Mouse (Mus musculus): Measurements from ENCODE around the gene Camk1d. TPM values are rescaled to one million over a fixed set of nuclear protein-coding genes. Genes with fewer than 3 reads are reported as not detected.

The Camk1d gene
- polyA plus RNA-seq, 1 experiment from 2014 or later: 2.4 TPM

- H3K4me2 ChIP-seq (replicated peaks; ENCODE audit: low read depth, low read length): no peak overlapping the region
- H3K9ac ChIP-seq (ENCODE audit: low read depth, low read length): no peak overlapping the region
- H3K27me3 ChIP-seq (ENCODE audit: control insufficient read depth, insufficient read depth, low read length): no peaks in the 10 kb centered on the region
- no peak overlapping the region for H3K27ac ChIP-seq (ENCODE audit: low read depth, low read length)
- H3K4me3 ChIP-seq (ENCODE audit: low read length): no peak overlapping the region
- H3K4me1 ChIP-seq (ENCODE audit: control insufficient read depth, insufficient read depth, low read length): no peaks in the 10 kb centered on the region
- H3K9me3 ChIP-seq (ENCODE audit: control insufficient read depth, low read length): no peaks in the 10 kb centered on the region
- no peaks in the 10 kb centered on the region for H3K36me3 ChIP-seq (ENCODE audit: control insufficient read depth, insufficient read depth, low read length)
- ATAC-seq (ENCODE audit: low FRiP score, low TSS enrichment): no peak
- WGBS: 67% methylated on average over 9 of the region's 9 CpGs
Observed at GRCm38 (mm10) chr2:5454830-5455229, 259.5 kb downstream of the Camk1d start.

GRCm38 (mm10) chr2:5451654-5452053 lies 262.7 kb downstream of the Camk1d start:
- Histone ChIP-seq H3K4me1 (ENCODE audit: control insufficient read depth, insufficient read depth, low read length) (no peaks in the 10 kb centered on the region), H3K9me3 (ENCODE audit: control insufficient read depth, low read length) (no peaks in the 10 kb centered on the region), H3K9ac (ENCODE audit: low read depth, low read length) (no peak overlapping the region), H3K4me3 (ENCODE audit: low read length) (no peak overlapping the region), H3K4me2 (replicated peaks; ENCODE audit: low read depth, low read length) (no peak overlapping the region), H3K27me3 (ENCODE audit: control insufficient read depth, insufficient read depth, low read length) (no peaks in the 10 kb centered on the region), H3K27ac (ENCODE audit: low read depth, low read length) (no peak overlapping the region), H3K36me3 (ENCODE audit: control insufficient read depth, insufficient read depth, low read length) (no peaks in the 10 kb centered on the region)
- no peak for ATAC-seq (ENCODE audit: low FRiP score, low TSS enrichment)
- 97% methylated on average over 2 of the region's 2 CpGs for WGBS

- ATAC-seq (ENCODE audit: low FRiP score, low TSS enrichment): no peak
Observed at GRCm38 (mm10) chr2:5445357-5445756, 269.0 kb downstream of the Camk1d start.

GRCm38 (mm10) chr2:5437690-5438089 lies 276.6 kb downstream of the Camk1d start:
- no peaks in the 10 kb centered on the region for H3K27me3 ChIP-seq (ENCODE audit: control insufficient read depth, insufficient read depth, low read length)

More at GRCm38 (mm10) chr2:5445357-5445756, 269.0 kb downstream of the Camk1d start:
- no peak overlapping the region for H3K4me2 ChIP-seq (replicated peaks; ENCODE audit: low read depth, low read length)
- no peaks in the 10 kb centered on the region for H3K27me3 ChIP-seq (ENCODE audit: control insufficient read depth, insufficient read depth, low read length)
- H3K9me3 ChIP-seq (ENCODE audit: control insufficient read depth, low read length): no peaks in the 10 kb centered on the region
- H3K4me1 ChIP-seq (ENCODE audit: control insufficient read depth, insufficient read depth, low read length): no peaks in the 10 kb centered on the region
- no peaks in the 10 kb centered on the region for H3K36me3 ChIP-seq (ENCODE audit: control insufficient read depth, insufficient read depth, low read length)
- 84% methylated on average over 5 of the region's 5 CpGs for WGBS
- H3K9ac ChIP-seq (ENCODE audit: low read depth, low read length): no peak overlapping the region
- H3K4me3 ChIP-seq (ENCODE audit: low read length): no peak overlapping the region
- no peak overlapping the region for H3K27ac ChIP-seq (ENCODE audit: low read depth, low read length)

GRCm38 (mm10) chr2:5435587-5436253 lies 278.6 kb downstream of the Camk1d start:
- Histone ChIP-seq H3K27ac (ENCODE audit: low read depth, low read length) (no peak overlapping the region), H3K4me2 (replicated peaks; ENCODE audit: low read depth, low read length) (no peak overlapping the region), H3K4me1 (ENCODE audit: control insufficient read depth, insufficient read depth, low read length) (no peaks in the 10 kb centered on the region), H3K9ac (ENCODE audit: low read depth, low read length) (no peak overlapping the region), H3K27me3 (ENCODE audit: control insufficient read depth, insufficient read depth, low read length) (no peaks in the 10 kb centered on the region), H3K4me3 (ENCODE audit: low read length) (no peak overlapping the region), H3K36me3 (ENCODE audit: control insufficient read depth, insufficient read depth, low read length) (no peaks in the 10 kb centered on the region), H3K9me3 (ENCODE audit: control insufficient read depth, low read length) (no peaks in the 10 kb centered on the region)
- WGBS: 90% methylated on average over 16 of the region's 16 CpGs
- ATAC-seq (ENCODE audit: low FRiP score, low TSS enrichment): no peak

More at GRCm38 (mm10) chr2:5437690-5438089, 276.6 kb downstream of the Camk1d start:
- H3K9ac ChIP-seq (ENCODE audit: low read depth, low read length): no peak overlapping the region
- WGBS: 59% methylated on average over 2 of the region's 2 CpGs
- H3K4me2 ChIP-seq (replicated peaks; ENCODE audit: low read depth, low read length): no peak overlapping the region
- H3K36me3 ChIP-seq (ENCODE audit: control insufficient read depth, insufficient read depth, low read length): no peaks in the 10 kb centered on the region
- no peak for ATAC-seq (ENCODE audit: low FRiP score, low TSS enrichment)
- no peaks in the 10 kb centered on the region for H3K9me3 ChIP-seq (ENCODE audit: control insufficient read depth, low read length)
- no peak overlapping the region for H3K27ac ChIP-seq (ENCODE audit: low read depth, low read length)
- H3K4me3 ChIP-seq (ENCODE audit: low read length): no peak overlapping the region
- H3K4me1 ChIP-seq (ENCODE audit: control insufficient read depth, insufficient read depth, low read length): no peaks in the 10 kb centered on the region

GRCm38 (mm10) chr2:5431309-5431708 lies 283.0 kb downstream of the Camk1d start:
- no peak overlapping the region for H3K4me3 ChIP-seq (ENCODE audit: low read length)
- H3K4me2 ChIP-seq (replicated peaks; ENCODE audit: low read depth, low read length): no peak overlapping the region
- H3K9ac ChIP-seq (ENCODE audit: low read depth, low read length): no peak overlapping the region
- no peaks in the 10 kb centered on the region for H3K9me3 ChIP-seq (ENCODE audit: control insufficient read depth, low read length)
- H3K27ac ChIP-seq (ENCODE audit: low read depth, low read length): no peak overlapping the region
- no peaks in the 10 kb centered on the region for H3K36me3 ChIP-seq (ENCODE audit: control insufficient read depth, insufficient read depth, low read length)
- H3K4me1 ChIP-seq (ENCODE audit: control insufficient read depth, insufficient read depth, low read length): no peaks in the 10 kb centered on the region
- 64% methylated on average over 2 of the region's 2 CpGs for WGBS
- H3K27me3 ChIP-seq (ENCODE audit: control insufficient read depth, insufficient read depth, low read length): no peaks in the 10 kb centered on the region
- no peak for ATAC-seq (ENCODE audit: low FRiP score, low TSS enrichment)

GRCm38 (mm10) chr2:5429921-5430320 lies 284.4 kb downstream of the Camk1d start:
- H3K9ac ChIP-seq (ENCODE audit: low read depth, low read length): no peak overlapping the region
- no peaks in the 10 kb centered on the region for H3K4me1 ChIP-seq (ENCODE audit: control insufficient read depth, insufficient read depth, low read length)
- no peak for ATAC-seq (ENCODE audit: low FRiP score, low TSS enrichment)
- 80% methylated on average over 8 of the region's 8 CpGs for WGBS
- no peaks in the 10 kb centered on the region for H3K27me3 ChIP-seq (ENCODE audit: control insufficient read depth, insufficient read depth, low read length)
- no peak overlapping the region for H3K27ac ChIP-seq (ENCODE audit: low read depth, low read length)
- no peak overlapping the region for H3K4me2 ChIP-seq (replicated peaks; ENCODE audit: low read depth, low read length)
- no peaks in the 10 kb centered on the region for H3K9me3 ChIP-seq (ENCODE audit: control insufficient read depth, low read length)
- no peaks in the 10 kb centered on the region for H3K36me3 ChIP-seq (ENCODE audit: control insufficient read depth, insufficient read depth, low read length)
- H3K4me3 ChIP-seq (ENCODE audit: low read length): no peak overlapping the region

- WGBS: 51% methylated on average over 2 of the region's 2 CpGs
- Histone ChIP-seq H3K36me3 (ENCODE audit: control insufficient read depth, insufficient read depth, low read length) (no peaks in the 10 kb centered on the region), H3K4me2 (replicated peaks; ENCODE audit: low read depth, low read length) (no peak overlapping the region), H3K9ac (ENCODE audit: low read depth, low read length) (no peak overlapping the region), H3K27me3 (ENCODE audit: control insufficient read depth, insufficient read depth, low read length) (no peaks in the 10 kb centered on the region), H3K4me1 (ENCODE audit: control insufficient read depth, insufficient read depth, low read length) (no peaks in the 10 kb centered on the region), H3K27ac (ENCODE audit: low read depth, low read length) (no peak overlapping the region), H3K9me3 (ENCODE audit: control insufficient read depth, low read length) (no peaks in the 10 kb centered on the region), H3K4me3 (ENCODE audit: low read length) (no peak overlapping the region)
- no peak for ATAC-seq (ENCODE audit: low FRiP score, low TSS enrichment)
Observed at GRCm38 (mm10) chr2:5426110-5426509, 288.2 kb downstream of the Camk1d start.

- Histone ChIP-seq H3K9ac (ENCODE audit: low read depth, low read length) (no peak overlapping the region), H3K4me2 (replicated peaks; ENCODE audit: low read depth, low read length) (no peak overlapping the region), H3K9me3 (ENCODE audit: control insufficient read depth, low read length) (no peaks in the 10 kb centered on the region), H3K4me3 (ENCODE audit: low read length) (no peak overlapping the region), H3K4me1 (ENCODE audit: control insufficient read depth, insufficient read depth, low read length) (no peaks in the 10 kb centered on the region), H3K27ac (ENCODE audit: low read depth, low read length) (no peak overlapping the region), H3K36me3 (ENCODE audit: control insufficient read depth, insufficient read depth, low read length) (no peaks in the 10 kb centered on the region), H3K27me3 (ENCODE audit: control insufficient read depth, insufficient read depth, low read length) (no peaks in the 10 kb centered on the region)
- WGBS: 86% methylated on average over 3 of the region's 3 CpGs
- no peak for ATAC-seq (ENCODE audit: low FRiP score, low TSS enrichment)
Observed at GRCm38 (mm10) chr2:5425612-5426011, 288.7 kb downstream of the Camk1d start.

Data from kidney, embryonic 14.5 days (tissue).